Mouse (Mus musculus) liver, adult 2 months (tissue): ENCODE measurements at regions not wholly inside any gene's neighbourhood (a gene's known extent, or its start where the extent isn't known, plus 50 kb on each side); places are given as distances from the start of the nearest gene placed in this dataset.

Experiments
- DNase-seq: peaks from one replicate; pipeline ENCODE4 v3.0.0-alpha.2; 2011; ENCODE audit warnings: low read depth, low spot score; ENCODE audit errors: extremely low read depth
- H3K27ac ChIP-seq: fragments of 200-500 bp; replicated peaks from 2 replicates; pipeline ENCODE4 v1.5.1; 2012; ENCODE audit warnings: low read depth, mild to moderate bottlenecking, control low read depth, inconsistent platforms, low read length; ENCODE audit not compliant: insufficient read depth
- H3K27me3 ChIP-seq: fragments of 200-500 bp; 2 replicates; pipeline ENCODE4 v1.6.1; 2012; ENCODE audit warnings: mild to moderate bottlenecking, moderate library complexity, low read length, inconsistent platforms; ENCODE audit not compliant: control insufficient read depth, insufficient read depth
- H3K36me3 ChIP-seq: fragments of 200-500 bp; 2 replicates; pipeline ENCODE4 v1.6.1; 2012; ENCODE audit warnings: low read length, inconsistent platforms; ENCODE audit not compliant: control insufficient read depth, insufficient read depth
- H3K4me1 ChIP-seq: fragments of 200-500 bp; 2 replicates; pipeline ENCODE4 v1.6.1; 2011; ENCODE audit warnings: low read length; ENCODE audit not compliant: control insufficient read depth, insufficient read depth
- H3K4me3 ChIP-seq: fragments of 200-500 bp; 2 replicates; pipeline ENCODE4 v1.5.1; 2011; ENCODE audit warnings: low read depth, mild to moderate bottlenecking, control low read depth, low read length, moderate library complexity; ENCODE audit not compliant: insufficient read depth
- H3K79me2 ChIP-seq: fragments of 200-500 bp; 2 replicates; pipeline ENCODE4 v1.6.1; 2012; ENCODE audit warnings: inconsistent platforms, mild to moderate bottlenecking, low read length, moderate library complexity; ENCODE audit not compliant: control insufficient read depth, insufficient read depth
- H3K9ac ChIP-seq: fragments of 200-500 bp; 2 replicates; pipeline ENCODE4 v1.6.1; 2012; ENCODE audit warnings: low read depth, mild to moderate bottlenecking, control low read depth, inconsistent platforms, low read length
- CTCF ChIP-seq: fragments of 200-500 bp; IDR thresholded peaks from 2 replicates; pipeline ENCODE4 v1.5.1; 2011; ENCODE audit warnings: low read depth, low read length, control low read depth
- POLR2A ChIP-seq: fragments of 200-500 bp; IDR thresholded peaks from 2 replicates; pipeline ENCODE4 v1.6.1; 2011; ENCODE audit warnings: low read length, control low read depth; ENCODE audit not compliant: insufficient read depth; ENCODE audit errors: extremely low read depth
- WGBS: fragments of 180-500 bp; shearing (Covaris S2); methylation state at CpG from one replicate; pipeline ENCODE4 v1.1.7; 2018; 5-methylcytosine and 5-hydroxymethylcytosine counted together

DNA sequence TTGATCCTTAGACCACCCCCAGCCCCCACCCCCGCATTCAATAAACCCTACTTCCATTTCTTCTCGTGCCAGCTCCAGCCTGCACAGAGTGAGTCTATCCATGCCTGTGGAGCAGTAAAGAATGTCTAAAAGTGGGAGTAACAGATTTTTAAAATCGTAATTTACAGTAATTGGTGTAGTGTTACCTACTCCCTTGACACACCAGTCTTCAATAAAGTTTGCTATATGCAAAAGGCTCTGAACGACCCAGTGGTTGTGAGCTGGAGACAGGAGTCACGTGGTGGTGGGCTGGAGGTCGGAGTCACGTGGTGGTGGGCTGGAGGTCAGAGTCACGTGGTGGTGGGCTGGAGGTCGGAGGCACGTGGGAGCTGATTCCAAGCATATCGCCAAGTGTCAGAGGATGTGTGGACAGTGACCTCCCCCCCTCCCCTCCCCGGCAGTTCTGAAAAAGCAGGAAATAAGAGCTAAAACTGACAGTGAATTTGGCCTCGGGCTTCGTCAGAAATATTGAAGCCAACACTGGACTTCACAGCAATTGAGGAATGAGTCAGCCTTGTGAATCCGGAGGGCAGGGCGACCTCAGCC is 122.2 kb upstream of the Foxn2 start:
- Histone ChIP-seq H3K9ac (no peak overlapping the region), H3K36me3 (no peaks in the 10 kb centered on the region), H3K4me3 (no peak overlapping the region), H3K79me2 (no peaks in the 10 kb centered on the region), H3K4me1 (no peaks in the 10 kb centered on the region), H3K27me3 (no peaks in the 10 kb centered on the region), H3K27ac (no peak overlapping the region)
- 72% methylated on average over 16 of the region's 16 CpGs for WGBS
- DNase-seq: peak; percentile 19
- TF ChIP-seq CTCF: no peak
- no peak for TF ChIP-seq POLR2A

DNA sequence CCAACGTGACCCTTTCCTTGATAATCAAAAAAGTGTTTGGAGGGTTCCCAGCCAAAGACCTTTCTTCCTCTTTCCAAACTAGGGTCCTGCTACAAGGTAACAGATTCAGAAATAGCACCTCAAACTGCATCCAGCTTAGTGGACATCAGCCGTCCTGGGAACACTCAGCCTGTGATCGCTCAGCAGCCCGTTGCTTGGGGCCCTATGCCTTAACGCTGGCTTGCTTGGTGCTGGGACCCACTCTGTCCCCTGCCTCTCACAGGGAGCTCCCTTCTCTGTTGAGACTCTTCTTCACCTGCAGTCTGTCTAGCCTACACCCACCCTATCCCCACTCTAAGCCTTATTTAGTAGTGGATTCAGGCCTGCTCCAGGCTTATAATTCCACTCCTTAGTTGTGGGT is 121.6 kb upstream of the Foxn2 start:
- no peaks in the 10 kb centered on the region for H3K27me3 ChIP-seq
- H3K9ac ChIP-seq: no peak overlapping the region
- 85% methylated on average over 5 of the region's 5 CpGs for WGBS
- no peaks in the 10 kb centered on the region for H3K36me3 ChIP-seq
- DNase-seq: no peak
- H3K79me2 ChIP-seq: no peaks in the 10 kb centered on the region
- no peak overlapping the region for H3K4me3 ChIP-seq
- TF ChIP-seq POLR2A: no peak
- no peak for TF ChIP-seq CTCF
- no peaks in the 10 kb centered on the region for H3K4me1 ChIP-seq
- no peak overlapping the region for H3K27ac ChIP-seq

DNA sequence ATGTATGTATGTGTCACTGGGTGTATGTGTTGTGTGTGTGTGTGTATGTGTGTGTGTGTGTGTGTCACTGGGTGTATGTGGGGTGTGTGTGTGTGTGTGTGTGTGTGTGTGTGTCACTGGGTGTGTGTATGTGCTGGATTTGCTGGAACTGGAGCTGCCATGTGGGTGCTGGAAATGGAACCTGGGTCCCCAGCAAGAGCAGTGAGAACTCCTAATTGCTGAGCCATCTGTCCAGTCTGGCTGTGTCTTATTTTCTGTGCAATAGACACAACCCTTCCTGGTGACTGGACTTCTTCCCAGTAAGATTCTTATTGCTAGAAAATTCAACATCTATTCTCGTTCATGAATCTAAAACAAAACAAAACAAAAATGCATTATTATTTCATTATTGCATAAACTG is 119.8 kb upstream of the Foxn2 start:
- no peaks in the 10 kb centered on the region for H3K79me2 ChIP-seq
- no peaks in the 10 kb centered on the region for H3K36me3 ChIP-seq
- WGBS: 76% methylated on average over 1 of the region's 1 CpGs
- H3K27me3 ChIP-seq: no peaks in the 10 kb centered on the region
- no peak for DNase-seq
- no peaks in the 10 kb centered on the region for H3K4me1 ChIP-seq
- H3K4me3 ChIP-seq: no peak overlapping the region
- no peak for TF ChIP-seq POLR2A
- TF ChIP-seq CTCF: no peak
- H3K9ac ChIP-seq: no peak overlapping the region
- no peak overlapping the region for H3K27ac ChIP-seq

DNA sequence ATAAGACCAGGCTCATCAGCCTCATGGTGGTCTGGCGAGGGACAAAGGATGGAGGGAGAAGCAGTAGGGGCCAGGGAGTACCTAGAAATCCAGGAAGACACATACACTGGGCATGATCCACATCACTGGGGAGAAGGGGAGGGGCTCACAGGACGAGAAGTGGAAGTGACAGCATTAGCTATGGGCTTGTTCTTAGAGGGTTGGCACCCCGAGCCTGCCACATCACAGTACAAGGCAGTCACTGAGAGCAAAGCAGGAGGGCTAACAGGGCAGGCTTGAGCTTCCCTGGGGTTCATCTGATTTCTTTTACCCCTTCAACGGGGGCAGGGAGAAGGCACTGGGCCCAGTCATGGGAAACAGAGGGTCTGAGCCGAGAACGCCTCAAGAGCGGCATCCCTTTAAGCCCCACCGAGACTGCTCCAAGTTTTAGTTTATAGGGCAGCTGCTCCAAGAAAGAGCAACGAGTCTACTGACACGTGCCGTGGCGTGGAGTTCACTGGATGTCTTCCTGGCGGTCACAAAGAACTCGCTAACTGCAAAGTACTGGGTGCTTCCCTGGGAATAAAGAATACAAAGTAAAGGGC is 115.1 kb upstream of the Foxn2 start:
- H3K9ac ChIP-seq: no peak overlapping the region
- H3K36me3 ChIP-seq: no peaks in the 10 kb centered on the region
- H3K27ac ChIP-seq: no peak overlapping the region
- TF ChIP-seq CTCF (no peak), POLR2A (no peak)
- 0 out of 2 replicates have a peak, but pooled peaks cover 1% of the 10 kb centered on the region for H3K4me1 ChIP-seq
- no peak for DNase-seq
- 81% methylated on average over 14 of the region's 14 CpGs for WGBS
- no peak overlapping the region for H3K4me3 ChIP-seq
- no peaks in the 10 kb centered on the region for H3K79me2 ChIP-seq
- no peaks in the 10 kb centered on the region for H3K27me3 ChIP-seq

DNA sequence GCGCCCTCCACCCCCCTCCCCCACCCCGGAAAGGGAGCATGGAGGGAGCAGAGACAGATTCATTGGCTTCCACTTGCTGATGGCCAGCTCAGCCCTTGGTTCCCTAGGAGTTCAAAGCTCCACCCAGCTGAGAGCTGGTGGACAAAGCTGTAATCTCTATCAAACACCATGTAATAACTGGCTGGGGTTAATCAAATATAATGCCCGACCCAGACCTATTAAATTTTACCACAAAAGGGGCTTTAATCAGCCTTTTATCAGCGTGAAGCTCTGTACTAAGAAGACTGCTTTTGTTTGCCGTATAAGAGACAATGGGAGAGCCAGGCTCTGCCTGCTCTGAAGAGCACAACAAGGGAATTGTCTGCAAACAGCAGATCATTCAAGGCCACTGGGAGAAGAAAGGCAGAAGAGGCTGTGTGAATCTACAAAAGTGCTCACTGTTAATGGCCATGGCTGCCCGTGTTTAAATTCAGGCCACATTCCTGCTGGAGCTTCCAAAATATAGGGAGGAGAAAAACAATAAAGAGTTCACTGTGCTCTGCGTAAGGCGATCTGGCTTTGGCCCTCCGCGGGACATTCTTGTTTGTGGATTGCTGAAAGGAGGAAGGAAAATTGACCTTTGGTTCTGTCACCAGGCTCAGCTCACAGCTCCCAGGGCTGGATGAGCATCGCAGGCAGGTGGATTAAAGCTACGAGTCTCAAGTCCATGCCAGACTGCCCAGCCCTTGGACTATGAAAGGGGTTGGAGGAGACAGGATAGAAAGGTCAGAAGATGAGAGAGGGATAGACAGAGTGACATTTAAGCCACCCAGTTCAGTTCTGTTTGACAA is 114.4 kb upstream of the Foxn2 start:
- Histone ChIP-seq H3K9ac (no peak overlapping the region), H3K27me3 (no peaks in the 10 kb centered on the region), H3K79me2 (no peaks in the 10 kb centered on the region), H3K36me3 (no peaks in the 10 kb centered on the region), H3K4me3 (no peak overlapping the region), H3K27ac (no peak overlapping the region), H3K4me1 (0 out of 2 replicates have a peak, but pooled peaks cover 1% of the 10 kb centered on the region)
- TF ChIP-seq POLR2A: no peak
- no peak for TF ChIP-seq CTCF
- WGBS: 32% methylated on average over 12 of the region's 12 CpGs
- DNase-seq: peak; percentile 34

DNA sequence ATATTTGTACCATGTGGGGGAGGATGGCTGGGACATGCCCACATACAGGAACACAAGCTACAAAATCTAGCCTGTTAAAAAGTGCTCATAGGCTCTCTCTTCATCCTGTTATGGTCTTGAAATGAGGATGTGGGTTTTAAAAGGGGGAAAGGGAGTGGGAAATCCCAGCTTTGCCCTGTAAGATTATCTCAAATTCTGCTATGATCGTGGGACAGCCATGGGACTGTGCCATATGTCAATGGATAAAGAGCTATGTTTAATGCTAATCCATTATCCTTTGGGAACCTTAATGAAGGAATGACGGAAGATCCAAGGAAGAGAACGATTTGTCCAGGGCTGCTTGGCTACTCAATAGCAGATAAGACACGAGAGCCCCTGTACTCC is 113.8 kb upstream of the Foxn2 start:
- WGBS: 90% methylated on average over 4 of the region's 4 CpGs
- Histone ChIP-seq H3K9ac (no peak overlapping the region), H3K27ac (no peak overlapping the region)

More for the DNA sequence above, 113.8 kb upstream of the Foxn2 start:
- no peaks in the 10 kb centered on the region for H3K27me3 ChIP-seq
- DNase-seq: no peak
- TF ChIP-seq CTCF (no peak), POLR2A (no peak)
- H3K4me1 ChIP-seq: 0 out of 2 replicates have a peak, but pooled peaks cover 1% of the 10 kb centered on the region
- H3K4me3 ChIP-seq: no peak overlapping the region
- no peaks in the 10 kb centered on the region for H3K79me2 ChIP-seq
- no peaks in the 10 kb centered on the region for H3K36me3 ChIP-seq
